Mouse (Mus musculus): Measurements from ENCODE around the gene Gm8127. TPM values are rescaled to one million over a fixed set of nuclear protein-coding genes. Genes with fewer than 3 reads are reported as not detected.
"Not testable (repeated sequence)": the region's sequence is repeated elsewhere in the genome, so short reads cannot be mapped to it uniquely, and the experiment has no call there.

Gene Gm8127
- polyA plus RNA-seq, 1 experiment from 2014 or later: not detected

- H3K4me3 ChIP-seq (ENCODE audit: low read length); H3K27me3 ChIP-seq (ENCODE audit: insufficient read depth, low read length); H3K4me1 ChIP-seq (ENCODE audit: insufficient read depth, low read length); H3K27ac ChIP-seq (ENCODE audit: low read length); H3K9ac ChIP-seq (replicated peaks; ENCODE audit: low read length); ATAC-seq (ENCODE audit: low FRiP score, low TSS enrichment); H3K36me3 ChIP-seq (ENCODE audit: insufficient read depth, low read length); H3K9me3 ChIP-seq (ENCODE audit: low read length); H3K4me2 ChIP-seq (replicated peaks; ENCODE audit: low read depth, low read length): not testable (repeated sequence)
- 89% methylated on average over 1 of the region's 1 CpGs for WGBS
Observed at GRCm38 (mm10) chr14:43273161-43273560, 20.5 kb downstream of the Gm8127 start.

DNA sequence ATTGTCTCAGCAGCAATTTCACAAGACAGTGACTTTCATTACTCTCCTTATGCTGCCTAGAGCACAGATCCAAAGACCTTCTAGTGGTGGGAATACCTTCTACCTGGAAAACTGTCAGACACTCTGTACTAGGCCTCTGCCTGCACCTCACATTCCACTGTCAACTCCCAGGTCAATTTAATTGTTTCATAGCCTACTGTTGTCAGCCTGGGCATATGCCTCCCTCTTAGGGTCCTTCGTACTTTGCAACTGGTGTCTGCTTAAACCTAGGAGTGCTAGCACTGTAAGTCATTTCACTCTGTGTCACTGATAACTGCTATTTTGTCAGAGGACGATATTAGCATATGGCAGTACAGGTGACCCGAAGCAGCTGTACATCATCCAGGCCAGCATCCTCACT is 24.4 kb downstream of the Gm8127 start:
- H3K4me3 ChIP-seq (ENCODE audit: low read length); H3K27me3 ChIP-seq (ENCODE audit: insufficient read depth, low read length); H3K4me1 ChIP-seq (ENCODE audit: insufficient read depth, low read length); H3K27ac ChIP-seq (ENCODE audit: low read length); ATAC-seq (ENCODE audit: low FRiP score, low TSS enrichment); H3K36me3 ChIP-seq (ENCODE audit: insufficient read depth, low read length); H3K4me2 ChIP-seq (replicated peaks; ENCODE audit: low read depth, low read length); H3K9me3 ChIP-seq (ENCODE audit: low read length); H3K9ac ChIP-seq (replicated peaks; ENCODE audit: low read length): not testable (repeated sequence)
- WGBS: 84% methylated on average over 3 of the region's 3 CpGs

DNA sequence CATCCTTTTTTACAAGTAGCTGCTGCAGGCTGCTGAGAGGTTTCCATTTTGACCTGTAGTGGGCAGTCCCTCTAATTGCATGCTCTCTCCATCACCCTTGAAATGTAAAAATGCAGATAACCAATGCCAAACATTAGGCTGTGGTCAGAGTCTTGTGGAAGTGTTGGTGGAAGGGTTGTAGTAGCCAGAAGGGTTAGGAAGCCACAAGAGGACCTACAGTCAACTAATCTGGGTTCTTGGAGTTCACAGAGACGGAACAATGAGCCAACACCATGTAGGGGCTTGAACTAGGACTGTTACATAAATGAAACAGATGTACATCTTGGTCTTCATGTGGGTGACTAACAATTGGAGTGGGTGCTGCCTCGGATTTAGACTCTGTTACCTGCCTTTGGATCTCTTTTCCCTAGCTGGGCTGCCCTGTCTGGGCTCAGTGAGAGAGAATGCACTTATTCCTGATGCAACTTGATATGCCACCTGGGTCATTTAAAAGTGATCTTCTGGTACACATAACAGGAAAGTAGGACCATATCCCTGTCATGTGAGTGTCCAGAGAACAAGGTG is 25.0 kb downstream of the Gm8127 start:
- 59% methylated on average over 2 of the region's 2 CpGs for WGBS
- not testable (repeated sequence) for H3K4me1 ChIP-seq (ENCODE audit: insufficient read depth, low read length); H3K9ac ChIP-seq (replicated peaks; ENCODE audit: low read length); ATAC-seq (ENCODE audit: low FRiP score, low TSS enrichment); H3K9me3 ChIP-seq (ENCODE audit: low read length); H3K27ac ChIP-seq (ENCODE audit: low read length); H3K4me2 ChIP-seq (replicated peaks; ENCODE audit: low read depth, low read length); H3K27me3 ChIP-seq (ENCODE audit: insufficient read depth, low read length); H3K4me3 ChIP-seq (ENCODE audit: low read length); H3K36me3 ChIP-seq (ENCODE audit: insufficient read depth, low read length)

- not testable (repeated sequence) for H3K4me1 ChIP-seq (ENCODE audit: insufficient read depth, low read length); H3K27me3 ChIP-seq (ENCODE audit: insufficient read depth, low read length); H3K9me3 ChIP-seq (ENCODE audit: low read length); H3K27ac ChIP-seq (ENCODE audit: low read length); ATAC-seq (ENCODE audit: low FRiP score, low TSS enrichment); H3K36me3 ChIP-seq (ENCODE audit: insufficient read depth, low read length); H3K9ac ChIP-seq (replicated peaks; ENCODE audit: low read length); H3K4me2 ChIP-seq (replicated peaks; ENCODE audit: low read depth, low read length); H3K4me3 ChIP-seq (ENCODE audit: low read length)
- whole genome bisulfite sequencing: 94% methylated on average over 3 of the region's 3 CpGs
Observed at GRCm38 (mm10) chr14:43263421-43263820, 30.2 kb downstream of the Gm8127 start.

GRCm38 (mm10) chr14:43258349-43258748 is 35.3 kb downstream of the Gm8127 start, which contains the start of gene Gm8126:
Gene Gm8126 (plus strand): TSS chr14:43258649.
- ATAC-seq (ENCODE audit: low FRiP score, low TSS enrichment); H3K4me3 ChIP-seq (ENCODE audit: low read length); H3K9ac ChIP-seq (replicated peaks; ENCODE audit: low read length); H3K9me3 ChIP-seq (ENCODE audit: low read length); H3K36me3 ChIP-seq (ENCODE audit: insufficient read depth, low read length); H3K4me2 ChIP-seq (replicated peaks; ENCODE audit: low read depth, low read length); H3K27ac ChIP-seq (ENCODE audit: low read length); H3K27me3 ChIP-seq (ENCODE audit: insufficient read depth, low read length); H3K4me1 ChIP-seq (ENCODE audit: insufficient read depth, low read length): not testable (repeated sequence)
- 87% methylated on average over 2 of the region's 4 CpGs for WGBS

- H3K36me3 ChIP-seq (ENCODE audit: insufficient read depth, low read length); H3K27me3 ChIP-seq (ENCODE audit: insufficient read depth, low read length); H3K4me1 ChIP-seq (ENCODE audit: insufficient read depth, low read length); H3K4me3 ChIP-seq (ENCODE audit: low read length); H3K9me3 ChIP-seq (ENCODE audit: low read length); H3K9ac ChIP-seq (replicated peaks; ENCODE audit: low read length); H3K27ac ChIP-seq (ENCODE audit: low read length); H3K4me2 ChIP-seq (replicated peaks; ENCODE audit: low read depth, low read length); ATAC-seq (ENCODE audit: low FRiP score, low TSS enrichment): not testable (repeated sequence)
- 76% methylated on average over 1 of the region's 1 CpGs for WGBS
Observed at GRCm38 (mm10) chr14:43256511-43256910, 37.1 kb downstream of the Gm8127 start.

DNA sequence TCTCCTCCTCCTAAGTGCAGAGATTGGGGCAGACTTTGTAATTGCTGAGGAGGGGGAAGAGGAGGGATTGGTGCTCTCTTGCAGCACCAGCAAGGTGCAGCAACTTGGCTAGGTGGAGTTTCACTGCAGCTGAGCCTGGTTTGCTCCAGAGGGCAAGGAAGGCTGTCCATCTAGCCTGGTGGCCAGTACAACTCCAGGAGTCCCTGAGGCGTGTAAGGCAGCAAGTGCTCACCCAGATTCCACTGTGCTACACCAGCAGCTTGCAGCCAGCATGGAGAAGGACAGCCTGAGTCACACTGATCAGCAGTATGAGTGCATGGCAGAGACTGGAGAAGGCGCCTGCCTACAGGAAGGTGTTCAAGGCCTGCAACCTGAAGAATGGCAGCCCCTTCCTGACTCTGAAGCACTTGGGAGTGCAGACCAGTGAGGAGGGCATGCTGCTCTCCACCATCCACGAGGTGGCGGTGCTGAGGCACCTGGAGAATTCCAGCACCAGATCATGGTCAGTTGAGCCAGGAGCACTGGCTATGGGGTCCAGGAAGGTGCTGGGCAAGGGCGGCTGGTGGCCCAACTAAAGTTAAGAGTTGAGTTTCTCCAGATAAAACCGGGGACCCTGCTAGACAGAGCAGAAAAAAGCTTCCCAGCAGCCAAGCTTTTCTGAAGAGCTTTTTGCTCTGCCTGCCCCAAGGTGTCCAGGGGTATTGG is 42.9 kb downstream of the Gm8127 start:
- WGBS: 33% methylated on average over 5 of the region's 6 CpGs
- not testable (repeated sequence) for ATAC-seq (ENCODE audit: low FRiP score, low TSS enrichment)

DNA sequence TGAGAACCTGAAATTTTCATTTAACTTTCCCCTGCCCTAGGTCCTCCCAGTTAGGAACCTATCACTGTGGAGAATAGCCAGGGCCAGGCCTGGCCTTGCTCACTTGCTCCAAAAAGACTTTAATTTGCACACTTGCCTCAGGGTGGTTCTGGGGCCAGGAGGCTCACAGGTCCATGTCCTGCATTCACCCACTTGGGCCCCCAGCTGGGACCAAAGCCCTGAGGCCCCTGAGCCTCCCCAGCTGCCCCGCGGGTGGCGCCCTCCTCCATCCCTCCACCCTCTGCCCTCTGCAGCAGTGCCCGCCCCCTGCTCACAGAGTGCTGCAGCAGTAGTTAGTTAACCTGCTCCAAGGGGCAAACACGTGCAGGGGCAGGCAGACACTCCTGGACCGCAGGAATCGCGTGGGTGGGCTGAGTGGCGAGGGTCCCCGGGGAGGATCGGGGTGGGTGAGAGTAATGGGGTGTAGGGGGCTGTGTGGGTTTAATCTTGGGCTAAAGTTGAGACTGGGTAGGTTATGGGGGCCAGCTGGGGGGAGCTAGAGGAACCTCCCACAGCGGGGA is 43.9 kb downstream of the Gm8127 start:
- H3K4me1 ChIP-seq (ENCODE audit: insufficient read depth, low read length); H3K4me3 ChIP-seq (ENCODE audit: low read length); H3K4me2 ChIP-seq (replicated peaks; ENCODE audit: low read depth, low read length); H3K27ac ChIP-seq (ENCODE audit: low read length); H3K9ac ChIP-seq (replicated peaks; ENCODE audit: low read length); H3K36me3 ChIP-seq (ENCODE audit: insufficient read depth, low read length); H3K9me3 ChIP-seq (ENCODE audit: low read length); H3K27me3 ChIP-seq (ENCODE audit: insufficient read depth, low read length): not testable (repeated sequence)
- peak; percentile 59; the same call in 1 of the 2 replicates for ATAC-seq (ENCODE audit: low FRiP score, low TSS enrichment)
- WGBS: 6% methylated on average over 9 of the region's 12 CpGs

More for the DNA sequence above, 42.9 kb downstream of the Gm8127 start:
- not testable (repeated sequence) for H3K27ac ChIP-seq (ENCODE audit: low read length); H3K4me2 ChIP-seq (replicated peaks; ENCODE audit: low read depth, low read length); H3K4me1 ChIP-seq (ENCODE audit: insufficient read depth, low read length); H3K27me3 ChIP-seq (ENCODE audit: insufficient read depth, low read length); H3K4me3 ChIP-seq (ENCODE audit: low read length); H3K9ac ChIP-seq (replicated peaks; ENCODE audit: low read length); H3K9me3 ChIP-seq (ENCODE audit: low read length); H3K36me3 ChIP-seq (ENCODE audit: insufficient read depth, low read length)
